Mouse (Mus musculus): ENCODE measurements at regions not wholly inside any gene's neighbourhood (a gene's known extent, or its start where the extent isn't known, plus 50 kb on each side); places are given as distances from the start of the nearest gene placed in this dataset.

DNA sequence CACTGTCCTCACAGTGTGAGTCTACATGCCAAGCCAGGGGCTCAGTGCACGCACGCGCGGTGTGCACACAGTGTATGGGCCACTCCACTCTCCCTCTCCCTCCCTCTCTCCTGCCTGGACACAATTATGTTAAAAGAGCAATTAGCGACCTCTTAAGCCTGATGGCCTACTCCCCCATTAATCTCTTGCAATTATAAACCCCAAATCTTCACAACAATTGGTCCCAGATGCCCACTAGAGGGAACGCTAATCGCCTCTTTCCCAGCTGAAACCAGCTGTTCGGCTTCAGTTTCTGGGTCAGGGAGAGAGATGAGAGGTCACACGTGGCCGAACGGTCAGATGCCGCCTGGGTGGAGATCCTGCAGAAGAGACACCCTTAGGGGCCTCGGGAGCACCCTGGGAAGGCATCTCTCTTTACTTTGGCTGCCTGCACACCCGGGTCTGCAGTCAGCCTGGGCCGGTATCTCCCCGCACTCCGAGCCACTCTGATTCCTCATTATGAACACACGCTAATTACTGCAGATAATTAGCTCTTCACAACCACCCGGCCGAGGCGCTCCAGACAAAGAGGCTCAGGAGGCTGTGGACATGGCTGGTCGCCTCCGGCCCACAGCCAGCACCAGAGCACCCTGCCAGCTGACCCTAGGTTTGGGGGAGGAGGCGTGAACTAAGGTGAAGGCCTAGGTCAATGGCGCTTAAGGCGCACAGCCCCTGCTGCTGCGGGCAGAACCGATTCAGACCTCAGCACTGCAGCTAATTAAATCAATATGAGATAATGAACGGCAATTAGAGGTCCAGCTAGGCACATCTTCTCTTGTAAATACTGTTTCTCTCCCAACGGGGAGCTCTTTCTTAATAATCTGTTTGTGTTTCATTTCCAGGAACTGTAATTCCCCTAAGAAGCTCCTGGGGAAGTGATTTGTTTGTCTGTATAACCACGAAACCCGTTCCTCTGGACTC, 250.3 kb downstream of the Cryba4 start:
- ATAC-seq (ENCODE audit: borderline replicate concordance, extremely low read depth, low FRiP score, low TSS enrichment), result 0 out of 2 replicates have a peak, but pooled peaks have one; percentile 42
- WGBS, result 30% methylated on average over 32 of the region's 32 CpGs
- Histone ChIP-seq H3K27ac (no peak overlapping the region), H3K4me1 (0 out of 2 replicates have a peak, but pooled peaks cover 6% of the 10 kb centered on the region), H3K9me3 (no peaks in the 10 kb centered on the region; the same call in 1 of the 2 replicates), H3K4me2 (no peak overlapping the region), H3K36me3 (no peaks in the 10 kb centered on the region), H3K4me3 (no peak overlapping the region), H3K9ac (no peak overlapping the region), H3K27me3 (no peaks in the 10 kb centered on the region; the same call in 1 of the 2 replicates)

DNA sequence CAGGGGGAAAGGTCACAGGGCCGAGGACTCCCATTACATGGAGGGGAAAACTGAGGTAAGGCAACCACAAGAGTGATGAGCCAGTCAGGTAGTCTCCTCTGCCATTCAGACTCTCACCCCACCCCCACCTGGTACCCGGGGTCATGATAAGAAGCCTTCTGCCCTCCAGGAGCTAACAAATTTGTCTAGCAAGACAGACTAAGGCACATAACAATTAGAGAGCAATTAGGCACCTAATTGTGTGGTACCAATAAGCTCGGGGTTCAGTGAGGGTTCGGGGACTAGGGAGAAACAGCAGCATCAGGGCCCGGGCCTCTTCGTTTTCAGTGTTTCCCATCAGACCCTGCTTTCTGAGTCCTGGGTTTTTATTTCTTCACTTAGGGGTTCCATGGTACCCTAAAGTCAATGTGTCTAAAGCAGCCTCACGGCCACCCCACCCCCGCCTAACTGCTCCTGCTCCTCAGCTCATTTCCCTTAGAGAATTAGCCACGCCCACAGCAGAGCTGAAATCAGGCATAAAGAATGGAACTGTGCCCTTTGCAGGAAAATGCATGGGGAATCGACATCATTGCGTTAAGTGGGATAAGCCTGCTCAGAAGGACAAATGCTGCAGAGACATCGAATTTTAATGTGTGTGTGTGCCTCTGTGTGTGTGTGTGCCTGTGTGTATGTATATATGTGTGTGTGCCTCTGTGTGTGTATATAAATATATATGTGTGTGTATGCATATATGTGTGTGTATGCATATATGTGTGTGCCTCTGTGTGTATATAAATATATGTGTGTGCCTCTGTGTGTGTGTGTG, 249.3 kb downstream of the Cryba4 start:
- 0 out of 2 replicates have a peak, but pooled peaks cover 6% of the 10 kb centered on the region for H3K4me1 ChIP-seq
- H3K27ac ChIP-seq, result no peak overlapping the region
- H3K4me2 ChIP-seq, result no peak overlapping the region
- no peak overlapping the region for H3K9ac ChIP-seq
- no peaks in the 10 kb centered on the region for H3K36me3 ChIP-seq
- H3K9me3 ChIP-seq, result no peaks in the 10 kb centered on the region; the same call in 1 of the 2 replicates
- 56% methylated on average over 12 of the region's 12 CpGs for WGBS
- no peak for ATAC-seq (ENCODE audit: borderline replicate concordance, extremely low read depth, low FRiP score, low TSS enrichment)
- no peaks in the 10 kb centered on the region; the same call in 1 of the 2 replicates for H3K27me3 ChIP-seq
- no peak overlapping the region for H3K4me3 ChIP-seq

- no peaks in the 10 kb centered on the region for H3K36me3 ChIP-seq
- no peak for ATAC-seq (ENCODE audit: borderline replicate concordance, extremely low read depth, low FRiP score, low TSS enrichment)
- no peaks in the 10 kb centered on the region; the same call in 1 of the 2 replicates for H3K9me3 ChIP-seq
- H3K4me1 ChIP-seq, result 0 out of 2 replicates have a peak, but pooled peaks cover 6% of the 10 kb centered on the region
- H3K4me3 ChIP-seq, result no peak overlapping the region
- no peak overlapping the region for H3K27ac ChIP-seq
- 77% methylated on average over 3 of the region's 3 CpGs for WGBS
- peaks cover 5% of the 10 kb centered on the region for H3K27me3 ChIP-seq
- no peak overlapping the region for H3K4me2 ChIP-seq
- H3K9ac ChIP-seq, result no peak overlapping the region
These were observed 248.3 kb downstream of the Cryba4 start for GRCm38 (mm10) chr5:112004041-112004440.

DNA sequence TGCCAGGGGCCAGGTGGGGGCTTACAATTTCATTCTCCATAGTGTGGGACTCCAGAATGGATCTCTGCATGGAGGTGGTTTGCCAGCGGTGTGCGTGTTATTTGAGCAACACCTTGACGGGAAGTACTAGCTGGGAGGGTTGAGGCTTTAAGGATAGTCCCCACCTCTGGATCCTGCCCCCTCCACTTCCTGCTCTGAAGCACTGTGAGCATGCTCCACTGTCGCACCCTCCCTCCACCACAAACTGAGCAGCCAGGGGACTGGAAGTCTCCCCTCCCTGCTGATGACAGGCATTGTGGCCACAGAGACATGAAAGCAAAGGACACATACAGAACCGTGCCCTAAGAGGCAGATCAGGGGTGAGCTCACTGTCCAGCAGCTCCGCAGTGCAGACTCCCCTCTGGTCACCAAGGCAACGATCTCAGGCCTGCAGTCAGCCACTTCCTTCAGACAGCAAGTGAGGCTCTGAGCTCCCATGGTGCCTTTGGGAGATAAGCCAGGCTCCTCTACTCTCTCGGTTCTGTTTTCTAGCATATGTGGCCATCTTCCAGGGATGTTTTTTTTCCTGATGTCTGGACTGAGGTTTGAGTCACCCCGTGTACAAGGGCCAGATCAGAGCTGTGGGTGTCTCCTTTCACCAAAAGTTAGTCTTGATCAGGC, 239.7 kb downstream of the Cryba4 start:
- WGBS, result 8% methylated on average over 9 of the region's 9 CpGs
- no peak overlapping the region for H3K27ac ChIP-seq
- H3K4me1 ChIP-seq, result no peaks in the 10 kb centered on the region
- no peak overlapping the region for H3K9ac ChIP-seq
- H3K4me2 ChIP-seq, result no peak overlapping the region
- ATAC-seq (ENCODE audit: borderline replicate concordance, extremely low read depth, low FRiP score, low TSS enrichment), result no peak
- no peaks in the 10 kb centered on the region for H3K9me3 ChIP-seq
- peaks cover 8% of the 10 kb centered on the region for H3K27me3 ChIP-seq
- H3K4me3 ChIP-seq, result no peak overlapping the region
- no peaks in the 10 kb centered on the region for H3K36me3 ChIP-seq

- H3K4me3 ChIP-seq, result no peak overlapping the region
- H3K27me3 ChIP-seq, result no peaks in the 10 kb centered on the region
- no peak for ATAC-seq (ENCODE audit: borderline replicate concordance, extremely low read depth, low FRiP score, low TSS enrichment)
- no peak overlapping the region for H3K27ac ChIP-seq
- H3K9ac ChIP-seq, result no peak overlapping the region
- no peaks in the 10 kb centered on the region for H3K4me1 ChIP-seq
- no peak overlapping the region for H3K4me2 ChIP-seq
- no peaks in the 10 kb centered on the region for H3K36me3 ChIP-seq
- WGBS, result 52% methylated on average over 7 of the region's 7 CpGs
- H3K9me3 ChIP-seq, result no peaks in the 10 kb centered on the region
These were observed 233.4 kb downstream of the Cryba4 start for GRCm38 (mm10) chr5:112018925-112019324.

DNA sequence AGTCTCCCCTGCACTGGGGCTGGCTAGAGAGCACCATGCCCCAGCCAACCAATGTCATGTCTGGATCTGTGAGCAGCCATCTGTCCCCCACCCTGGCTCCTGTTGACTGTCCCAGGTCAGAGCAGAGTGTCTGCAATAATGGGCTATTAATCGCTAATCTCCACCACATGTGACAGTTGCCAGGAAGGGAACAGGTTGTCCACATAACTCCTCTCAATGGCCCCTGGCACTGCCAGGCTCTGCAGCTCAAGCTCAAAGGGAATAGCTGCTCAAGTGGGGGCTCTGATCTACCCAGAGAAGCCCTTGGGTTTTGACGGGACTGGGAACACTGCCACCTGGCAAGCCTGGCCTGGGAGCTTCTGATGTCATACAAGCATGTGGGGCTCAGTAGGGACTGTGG, 231.4 kb downstream of the Cryba4 start:
- Histone ChIP-seq H3K27me3 (no peaks in the 10 kb centered on the region), H3K9me3 (no peaks in the 10 kb centered on the region), H3K9ac (no peak overlapping the region), H3K27ac (no peak overlapping the region), H3K4me3 (no peak overlapping the region), H3K36me3 (no peaks in the 10 kb centered on the region), H3K4me1 (no peaks in the 10 kb centered on the region), H3K4me2 (no peak overlapping the region)
- WGBS, result 55% methylated on average over 2 of the region's 2 CpGs
- ATAC-seq (ENCODE audit: borderline replicate concordance, extremely low read depth, low FRiP score, low TSS enrichment), result no peak; the same call in 1 of the 2 replicates

- no peak overlapping the region for H3K4me2 ChIP-seq
- 35% methylated on average over 11 of the region's 11 CpGs for WGBS
- H3K4me1 ChIP-seq, result no peaks in the 10 kb centered on the region
- no peaks in the 10 kb centered on the region for H3K9me3 ChIP-seq
- no peak for ATAC-seq (ENCODE audit: borderline replicate concordance, extremely low read depth, low FRiP score, low TSS enrichment)
- H3K27me3 ChIP-seq, result no peaks in the 10 kb centered on the region
- no peak overlapping the region for H3K4me3 ChIP-seq
- no peaks in the 10 kb centered on the region for H3K36me3 ChIP-seq
- no peak overlapping the region for H3K9ac ChIP-seq
- no peak overlapping the region for H3K27ac ChIP-seq
These were observed 222.4 kb downstream of the Cryba4 start for GRCm38 (mm10) chr5:112029955-112030354.

GRCm38 (mm10) chr5:112032036-112032435, 220.3 kb downstream of the Cryba4 start:
- no peaks in the 10 kb centered on the region for H3K27me3 ChIP-seq
- H3K36me3 ChIP-seq, result no peaks in the 10 kb centered on the region
- H3K9ac ChIP-seq, result no peak overlapping the region

DNA sequence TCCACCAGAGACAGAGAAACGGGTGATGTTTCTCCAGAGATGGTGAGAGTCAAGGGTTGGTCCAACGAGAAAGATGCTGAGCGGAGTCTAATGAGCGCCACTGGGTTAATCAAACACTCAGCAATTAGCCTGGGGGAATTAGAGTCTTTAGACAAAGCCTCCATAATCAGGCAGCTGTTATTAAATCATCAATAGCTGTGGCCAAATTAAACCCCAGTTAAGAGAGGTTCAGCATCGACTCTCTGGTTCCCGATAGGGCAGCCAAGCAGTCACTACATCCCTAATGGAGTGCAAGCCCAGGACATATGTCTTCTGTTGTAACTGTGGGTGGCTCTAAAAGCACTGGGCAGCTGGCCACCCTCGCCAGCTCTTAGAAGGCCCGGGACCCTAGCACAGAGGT, 216.9 kb downstream of the Cryba4 start:
- no peak for ATAC-seq (ENCODE audit: borderline replicate concordance, extremely low read depth, low FRiP score, low TSS enrichment)
- 80% methylated on average over 8 of the region's 8 CpGs for WGBS
- H3K4me3 ChIP-seq, result no peak overlapping the region

More at GRCm38 (mm10) chr5:112032036-112032435, 220.3 kb downstream of the Cryba4 start:
- Histone ChIP-seq H3K4me2 (no peak overlapping the region), H3K9me3 (no peaks in the 10 kb centered on the region), H3K4me1 (no peaks in the 10 kb centered on the region), H3K4me3 (no peak overlapping the region), H3K27ac (no peak overlapping the region)
- ATAC-seq (ENCODE audit: borderline replicate concordance, extremely low read depth, low FRiP score, low TSS enrichment), result peak; percentile 35; the same call in 1 of the 2 replicates

GRCm38 (mm10) chr5:112037080-112037479, 215.2 kb downstream of the Cryba4 start:
- Histone ChIP-seq H3K36me3 (no peaks in the 10 kb centered on the region), H3K4me3 (no peak overlapping the region), H3K27me3 (no peaks in the 10 kb centered on the region), H3K9ac (no peak overlapping the region), H3K4me2 (no peak overlapping the region), H3K27ac (no peak overlapping the region), H3K4me1 (no peaks in the 10 kb centered on the region), H3K9me3 (no peaks in the 10 kb centered on the region)
- no peak for ATAC-seq (ENCODE audit: borderline replicate concordance, extremely low read depth, low FRiP score, low TSS enrichment)
- WGBS, result 29% methylated on average over 8 of the region's 8 CpGs

More for the DNA sequence above, 216.9 kb downstream of the Cryba4 start:
- Histone ChIP-seq H3K9ac (no peak overlapping the region), H3K36me3 (no peaks in the 10 kb centered on the region), H3K9me3 (no peaks in the 10 kb centered on the region), H3K4me1 (no peaks in the 10 kb centered on the region), H3K4me2 (no peak overlapping the region), H3K27ac (no peak overlapping the region), H3K27me3 (no peaks in the 10 kb centered on the region)

DNA sequence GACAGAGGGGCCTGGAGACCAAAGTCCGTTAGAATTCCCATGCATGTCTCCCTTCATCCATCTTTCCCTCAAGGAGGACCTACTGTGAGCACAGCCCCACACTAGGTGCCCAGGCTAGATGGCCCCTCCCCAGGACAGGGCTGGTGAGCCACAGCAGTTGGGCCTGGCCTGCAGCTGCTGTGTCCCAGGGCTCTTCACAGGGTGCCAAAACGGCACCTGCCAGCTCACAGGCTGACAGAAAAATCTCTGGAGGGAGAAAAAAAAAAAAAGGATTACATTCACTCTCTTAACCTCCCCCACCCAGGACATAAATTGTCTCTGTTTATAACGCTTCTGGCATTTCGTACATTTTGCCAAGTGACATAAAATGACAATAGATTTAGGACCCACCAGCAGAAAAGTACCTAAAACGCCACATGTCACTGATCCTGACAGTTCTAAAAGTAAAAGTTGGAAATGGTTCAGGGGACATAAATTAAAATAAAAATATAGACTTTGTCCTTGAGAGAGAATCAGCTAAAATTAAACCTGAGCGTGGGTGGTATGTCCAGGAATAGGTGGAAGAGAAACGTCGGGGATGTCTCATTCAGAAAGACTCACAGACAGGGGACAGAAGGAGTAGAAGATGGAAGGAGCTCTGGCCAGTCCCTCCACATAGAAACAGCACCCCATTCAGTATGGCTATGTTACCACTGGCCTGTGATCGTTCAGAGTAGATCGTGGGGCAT, 212.5 kb downstream of the Cryba4 start:
- Histone ChIP-seq H3K4me1 (no peaks in the 10 kb centered on the region), H3K4me2 (no peak overlapping the region), H3K9ac (no peak overlapping the region), H3K4me3 (no peak overlapping the region), H3K9me3 (no peaks in the 10 kb centered on the region), H3K36me3 (no peaks in the 10 kb centered on the region), H3K27me3 (no peaks in the 10 kb centered on the region), H3K27ac (no peak overlapping the region)
- ATAC-seq (ENCODE audit: borderline replicate concordance, extremely low read depth, low FRiP score, low TSS enrichment), result no peak
- 44% methylated on average over 10 of the region's 10 CpGs for WGBS
